Mouse (Mus musculus): ENCODE results near the gene Spx.

Gene Spx

GRCm38 (mm10) chr6:142424976-142425375 lies 11.7 kb downstream of the Spx start:
- DNase-seq (ENCODE audit: extremely low spot score, low spot score) = no peak

GRCm38 (mm10) chr6:142429072-142429471 lies 15.8 kb downstream of the Spx start:
- no peak for DNase-seq (ENCODE audit: extremely low spot score, low spot score)

GRCm38 (mm10) chr6:142451381-142451780 lies 38.1 kb downstream of the Spx start:
- DNase-seq (ENCODE audit: extremely low spot score, low spot score) = no peak

GRCm38 (mm10) chr6:142453311-142453710 lies 40.1 kb downstream of the Spx start:
- no peak for DNase-seq (ENCODE audit: extremely low spot score, low spot score)

GRCm38 (mm10) chr6:142455314-142455996 lies 42.2 kb downstream of the Spx start:
- DNase-seq (ENCODE audit: extremely low spot score, low spot score) = no peak

- no peak for DNase-seq (ENCODE audit: extremely low spot score, low spot score)
Measured at GRCm38 (mm10) chr6:142458010-142458409, 44.8 kb downstream of the Spx start.

- no peak for DNase-seq (ENCODE audit: extremely low spot score, low spot score)
Measured at GRCm38 (mm10) chr6:142459017-142459678, 45.9 kb downstream of the Spx start.

- no peak for DNase-seq (ENCODE audit: extremely low spot score, low spot score)
Measured at GRCm38 (mm10) chr6:142462194-142462593, 49.0 kb downstream of the Spx start.
